Mouse (Mus musculus): ENCODE results near the gene Riox2.
"Not testable (repeated sequence)": the region's sequence is repeated elsewhere in the genome, so short reads cannot be mapped to it uniquely, and the experiment has no call there.

The Riox2 gene

GRCm38 (mm10) chr16:59471637-59472278, at the start of gene Riox2:
TSS of gene Riox2 (plus strand) at chr16:59471775.
- in situ Hi-C loops (cut with MseI, MboI) = loop anchor here (5.0 to 10.0 kb wide), 2 partner anchors 143 to 146 kb away; no protein-coding TSS in a partner anchor

GRCm38 (mm10) chr16:59427960-59428359, 43.6 kb upstream of the Riox2 start:
- in situ Hi-C loops (cut with MseI, MboI) = loop anchor here (10.0 kb wide), 1 partner anchor 187 kb away; no protein-coding TSS in a partner anchor

- in situ Hi-C loops (cut with MseI, MboI) = no loop called here
Measured at GRCm38 (mm10) chr16:59433181-59433580, 38.4 kb upstream of the Riox2 start.

- in situ Hi-C loops (cut with MseI, MboI) = no loop called here
Measured at GRCm38 (mm10) chr16:59444880-59445559, 26.6 kb upstream of the Riox2 start.

- in situ Hi-C loops (cut with MseI, MboI) = no loop called here
Measured at GRCm38 (mm10) chr16:59448181-59448580, 23.4 kb upstream of the Riox2 start.

- in situ Hi-C loops (cut with MseI, MboI) = no loop called here
Measured at GRCm38 (mm10) chr16:59449092-59449491, 22.5 kb upstream of the Riox2 start.

GRCm38 (mm10) chr16:59451813-59452212, 19.8 kb upstream of the Riox2 start:
- in situ Hi-C loops (cut with MseI, MboI) = no loop called here

- in situ Hi-C loops (cut with MseI, MboI) = not testable (repeated sequence)
Measured at GRCm38 (mm10) chr16:59459259-59459861, 12.2 kb upstream of the Riox2 start.

GRCm38 (mm10) chr16:59463567-59463966, 8.0 kb upstream of the Riox2 start:
- in situ Hi-C loops (cut with MseI, MboI) = no loop called here

GRCm38 (mm10) chr16:59463973-59464372, 7.6 kb upstream of the Riox2 start:
- in situ Hi-C loops (cut with MseI, MboI) = no loop called here

GRCm38 (mm10) chr16:59469846-59470245, 1.7 kb upstream of the Riox2 start:
- in situ Hi-C loops (cut with MseI, MboI) = loop anchor here (5.0 to 10.0 kb wide), 2 partner anchors 145 to 147 kb away; no protein-coding TSS in a partner anchor

GRCm38 (mm10) chr16:59472546-59472945, 971 bp downstream of the Riox2 start:
- in situ Hi-C loops (cut with MseI, MboI) = loop anchor here (5.0 to 10.0 kb wide), 2 partner anchors 142 to 145 kb away; no protein-coding TSS in a partner anchor

GRCm38 (mm10) chr16:59474788-59475187, 3.2 kb downstream of the Riox2 start:
- in situ Hi-C loops (cut with MseI, MboI) = loop anchor here (5.0 to 10.0 kb wide), 2 partner anchors 140 to 143 kb away; no protein-coding TSS in a partner anchor

GRCm38 (mm10) chr16:59477955-59478354, 6.4 kb downstream of the Riox2 start:
- in situ Hi-C loops (cut with MseI, MboI) = loop anchor here in 1 of 2 experiments (10.0 kb wide), 1 partner anchor 137 kb away; no protein-coding TSS in a partner anchor

GRCm38 (mm10) chr16:59487239-59487638, 15.7 kb downstream of the Riox2 start:
- in situ Hi-C loops (cut with MseI, MboI) = no loop called here

GRCm38 (mm10) chr16:59487975-59488548, 16.5 kb downstream of the Riox2 start:
- in situ Hi-C loops (cut with MseI, MboI) = no loop called here

- in situ Hi-C loops (cut with MseI, MboI) = no loop called here
Measured at GRCm38 (mm10) chr16:59493199-59493598, 21.6 kb downstream of the Riox2 start.

- in situ Hi-C loops (cut with MseI, MboI) = no loop called here
Measured at GRCm38 (mm10) chr16:59497947-59498346, 26.4 kb downstream of the Riox2 start.

- in situ Hi-C loops (cut with MseI, MboI) = no loop called here
Measured at GRCm38 (mm10) chr16:59499180-59499579, 27.6 kb downstream of the Riox2 start.

- in situ Hi-C loops (cut with MseI, MboI) = no loop called here
Measured at GRCm38 (mm10) chr16:59509830-59510229, 38.3 kb downstream of the Riox2 start.

- in situ Hi-C loops (cut with MseI, MboI) = no loop called here
Measured at GRCm38 (mm10) chr16:59515169-59515568, 43.6 kb downstream of the Riox2 start.

GRCm38 (mm10) chr16:59516965-59517364, 45.4 kb downstream of the Riox2 start:
- in situ Hi-C loops (cut with MseI, MboI) = no loop called here
